Mouse (Mus musculus): ENCODE data around the gene Rpap1. TPM values are rescaled to one million over a fixed set of nuclear protein-coding genes. Genes with fewer than 3 reads are reported as not detected.
"Not testable (repeated sequence)": the region's sequence is repeated elsewhere in the genome, so short reads cannot be mapped to it uniquely, and the experiment has no call there.

The Rpap1 gene
- total RNA-seq, 2 experiments from 2014 or later = 0.51 to 2.7 TPM

DNA sequence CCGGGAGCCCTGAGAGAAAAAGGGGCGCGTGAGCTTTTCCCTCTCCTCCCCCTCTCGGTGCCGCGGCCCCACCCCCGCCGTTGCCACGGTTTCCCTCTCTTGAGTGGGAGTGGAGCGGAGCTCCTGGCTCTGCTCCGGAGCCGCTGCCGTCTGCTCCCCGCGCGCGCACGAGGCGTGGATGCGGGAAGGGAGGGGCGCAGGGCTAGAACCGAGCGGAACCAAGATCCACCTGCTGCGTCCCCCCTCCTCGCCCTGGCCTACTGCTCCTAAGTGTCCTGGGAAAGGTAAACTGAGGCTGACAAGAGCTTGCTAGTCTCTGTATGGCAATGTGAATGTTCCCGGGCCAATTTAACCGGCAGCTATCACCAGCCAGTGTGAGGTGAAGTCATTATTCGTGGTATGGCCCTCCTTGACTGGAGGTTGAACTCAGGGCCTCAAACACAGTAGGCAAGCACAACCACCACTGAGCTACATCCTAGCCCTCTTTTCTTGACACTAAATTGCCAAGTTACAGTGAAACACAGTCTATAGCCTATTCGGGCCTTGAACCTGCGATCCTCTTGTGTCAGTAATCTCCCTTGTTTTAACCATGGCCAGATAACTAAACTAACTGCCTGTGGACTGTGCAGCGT lies 44.0 kb downstream of the Rpap1 start:
- ATAC-seq (replicated peaks; ENCODE audit: low FRiP score, poor library complexity, severe bottlenecking) = no peak

DNA sequence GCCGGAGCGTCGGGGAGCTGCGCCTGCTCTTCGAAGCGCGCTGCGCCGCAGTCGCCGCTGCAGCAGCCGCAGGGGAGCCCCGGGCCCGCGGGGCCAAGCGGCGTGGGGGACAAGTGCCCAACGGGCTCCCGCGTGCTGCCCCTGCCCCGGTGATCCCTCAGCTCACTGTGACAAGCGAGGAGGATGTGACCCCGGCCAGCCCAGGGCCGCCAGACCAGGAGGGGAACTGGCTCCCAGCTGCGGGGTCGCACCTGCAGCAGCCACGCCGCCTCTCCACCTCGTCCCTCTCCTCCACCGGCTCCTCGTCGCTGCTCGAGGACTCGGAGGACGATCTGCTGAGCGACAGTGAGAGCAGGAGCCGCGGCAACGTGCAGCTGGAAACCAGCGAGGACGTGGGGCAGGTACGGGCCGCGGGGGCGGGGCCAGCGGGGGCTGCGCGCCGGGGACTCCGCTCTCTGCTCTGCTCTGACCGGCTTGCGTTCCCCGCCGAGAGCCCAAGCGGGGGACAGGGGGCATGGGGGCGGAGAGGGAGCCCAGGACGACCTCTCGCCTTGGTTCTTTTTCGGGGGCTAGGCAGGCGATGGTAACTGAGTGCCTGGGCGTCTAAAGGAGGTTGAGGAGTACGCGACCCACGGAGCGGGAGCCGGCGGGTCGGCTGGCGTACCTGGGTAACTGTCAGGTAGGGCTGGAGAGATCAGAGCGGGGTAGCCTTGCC lies 44.7 kb downstream of the Rpap1 start:
- no peak for ATAC-seq (replicated peaks; ENCODE audit: low FRiP score, poor library complexity, severe bottlenecking)

DNA sequence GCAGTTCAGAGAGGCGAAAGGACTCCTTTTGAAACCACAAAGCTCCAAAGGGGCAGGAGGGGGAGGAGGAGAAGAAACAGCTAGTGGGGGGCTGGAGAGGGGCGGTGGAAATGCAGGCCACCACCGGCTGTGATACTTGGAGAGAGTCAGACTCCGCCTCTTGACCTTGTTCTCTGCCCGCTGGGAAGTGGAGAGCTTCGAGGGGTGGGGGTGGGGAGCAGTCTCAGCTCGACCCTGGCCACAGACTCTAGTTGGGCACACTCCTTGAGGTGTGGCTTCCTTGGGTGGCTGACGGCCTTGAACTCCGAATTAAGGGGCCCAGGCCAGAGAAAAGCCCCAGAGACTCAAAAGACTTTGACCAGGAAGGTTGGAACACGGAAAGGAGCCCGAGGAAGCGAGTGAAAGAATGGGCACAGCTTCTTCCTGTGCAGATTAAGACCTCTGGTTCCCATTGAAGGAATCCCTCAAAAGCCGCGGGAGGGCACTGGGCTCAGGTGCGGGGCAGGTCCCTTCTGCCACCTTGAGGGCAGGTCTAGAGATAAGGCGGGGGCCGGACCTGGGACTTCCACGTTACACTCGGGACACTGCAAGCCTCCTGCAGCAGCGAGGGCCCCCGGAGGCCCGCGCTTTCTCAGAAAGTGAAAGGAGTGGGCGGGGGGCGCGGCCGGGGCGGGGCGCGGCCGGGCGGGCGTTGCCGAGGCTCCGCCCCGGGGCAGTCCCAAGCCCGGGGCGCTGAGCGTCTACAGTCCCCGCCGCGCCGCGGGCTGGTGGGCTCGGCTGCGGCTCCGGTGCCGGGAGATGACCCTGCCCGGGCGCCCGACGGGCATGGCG lies 45.5 kb downstream of the Rpap1 start, which contains the start of gene Itpka:
TSS of gene Itpka (plus strand) at position 757 of the 831 bp plus-strand sequence.
- no peak for ATAC-seq (replicated peaks; ENCODE audit: low FRiP score, poor library complexity, severe bottlenecking)

DNA sequence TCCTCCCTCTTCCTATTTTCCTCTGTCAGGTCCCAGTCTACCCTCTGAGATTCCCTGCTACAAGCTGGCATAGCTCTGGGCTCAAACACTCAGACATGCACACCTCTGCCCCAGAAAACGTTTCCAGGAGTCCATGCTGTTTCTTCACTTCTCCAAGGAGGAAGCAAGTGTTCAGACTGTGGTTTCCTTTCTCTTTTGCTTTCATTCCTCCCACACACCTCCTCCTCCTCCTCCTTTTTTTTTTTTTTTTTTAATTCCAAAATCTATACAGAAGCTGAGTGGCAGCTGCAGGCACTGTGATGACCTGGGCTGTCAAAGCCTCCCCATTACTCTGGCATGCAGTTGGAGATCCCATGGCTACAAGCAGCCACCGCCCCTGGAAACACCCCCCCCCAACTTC lies 46.8 kb downstream of the Rpap1 start:
- no peak for ATAC-seq (replicated peaks; ENCODE audit: low FRiP score, poor library complexity, severe bottlenecking)

DNA sequence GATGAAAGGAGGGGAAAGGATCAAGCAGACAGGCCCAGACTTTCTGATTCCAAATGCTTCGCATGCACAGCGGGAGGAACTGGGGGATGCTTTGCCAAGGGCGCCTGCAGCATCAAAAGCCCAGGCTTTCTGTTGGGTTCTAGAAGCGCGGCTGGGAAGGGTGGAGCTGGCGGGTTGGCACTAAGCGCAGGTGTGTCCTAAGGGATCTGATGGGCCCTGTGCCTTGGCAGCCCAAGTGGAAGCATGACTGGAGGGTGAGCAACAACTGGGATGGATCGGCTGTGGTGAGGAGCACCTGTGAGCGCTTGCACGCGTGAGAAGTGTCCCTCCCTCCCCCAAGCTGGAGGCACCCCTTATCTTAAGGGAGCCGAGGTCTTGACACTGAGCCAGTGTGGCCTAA lies 50.2 kb downstream of the Rpap1 start:
- no peak for ATAC-seq (replicated peaks; ENCODE audit: low FRiP score, poor library complexity, severe bottlenecking)

DNA sequence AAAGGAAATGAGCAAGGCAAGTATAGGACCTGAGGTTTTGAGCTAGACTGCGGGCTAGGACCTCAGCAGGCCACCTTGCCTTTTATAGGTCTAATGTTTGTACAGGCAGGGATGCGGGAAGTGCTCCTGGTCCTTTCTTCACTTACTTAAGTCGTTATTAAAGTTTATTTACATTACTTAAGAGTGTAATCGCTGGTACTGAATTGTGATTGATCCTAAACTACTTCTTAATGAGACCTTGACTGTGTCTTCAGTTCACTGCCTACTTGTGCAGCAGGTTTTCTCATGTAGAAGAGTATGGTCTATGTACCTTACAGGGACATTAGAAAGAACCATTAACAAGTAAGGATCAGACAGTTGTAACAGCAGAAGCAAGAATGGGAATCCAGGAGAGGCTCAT lies 56.6 kb downstream of the Rpap1 start:
- no peak for ATAC-seq (replicated peaks; ENCODE audit: low FRiP score, poor library complexity, severe bottlenecking)

DNA sequence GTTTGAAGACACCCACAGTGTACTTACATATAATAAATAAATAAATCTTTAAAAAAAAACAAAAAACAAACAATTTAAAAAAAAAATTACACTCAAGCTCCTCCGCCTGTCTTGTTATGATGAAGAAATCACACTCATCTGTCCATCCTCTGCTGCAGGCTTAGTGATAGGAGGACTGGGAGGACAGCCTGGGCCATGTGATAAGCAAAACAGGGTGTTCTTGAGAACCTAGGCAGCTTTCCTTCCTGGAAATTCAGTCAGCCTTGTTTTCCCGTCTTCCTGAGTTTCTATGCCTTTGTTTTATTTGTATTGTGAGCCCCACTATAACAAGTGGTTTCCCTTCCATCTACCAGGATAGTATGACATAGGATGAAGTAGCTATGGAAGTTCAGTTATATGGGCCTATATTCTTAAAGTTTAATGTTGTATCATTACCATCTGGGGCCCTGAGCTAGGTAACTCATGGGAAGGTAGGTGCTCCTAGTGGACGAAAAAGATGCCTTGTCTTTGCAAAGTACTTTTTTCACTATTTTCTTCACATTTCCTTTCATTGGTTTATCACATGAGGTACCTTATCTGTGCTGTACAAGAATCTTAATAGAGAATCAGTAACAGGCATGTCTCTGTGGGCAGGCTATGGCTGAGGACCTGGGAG lies 59.4 kb downstream of the Rpap1 start:
- ATAC-seq (replicated peaks; ENCODE audit: low FRiP score, poor library complexity, severe bottlenecking) = no peak; the same call in 1 of the 2 replicates

DNA sequence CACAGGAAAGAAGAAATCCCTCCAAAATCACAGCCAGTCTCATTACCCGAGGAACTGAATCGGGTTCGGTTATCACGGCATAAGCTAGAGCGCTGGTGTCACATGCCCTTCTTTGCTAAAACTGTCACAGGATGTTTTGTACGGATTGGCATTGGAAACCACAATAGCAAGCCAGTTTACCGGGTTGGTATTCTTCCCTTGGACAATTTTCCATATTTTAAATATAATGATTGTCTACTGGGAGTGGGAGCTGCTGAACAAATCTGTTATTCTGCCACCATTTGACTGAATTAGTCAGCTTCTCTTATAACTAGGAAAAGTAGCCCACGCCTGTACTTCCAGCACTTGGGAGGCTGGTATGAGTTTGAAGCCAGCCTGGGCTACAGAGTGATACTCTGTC lies 66.3 kb downstream of the Rpap1 start:
- no peak for ATAC-seq (replicated peaks; ENCODE audit: low FRiP score, poor library complexity, severe bottlenecking)

DNA sequence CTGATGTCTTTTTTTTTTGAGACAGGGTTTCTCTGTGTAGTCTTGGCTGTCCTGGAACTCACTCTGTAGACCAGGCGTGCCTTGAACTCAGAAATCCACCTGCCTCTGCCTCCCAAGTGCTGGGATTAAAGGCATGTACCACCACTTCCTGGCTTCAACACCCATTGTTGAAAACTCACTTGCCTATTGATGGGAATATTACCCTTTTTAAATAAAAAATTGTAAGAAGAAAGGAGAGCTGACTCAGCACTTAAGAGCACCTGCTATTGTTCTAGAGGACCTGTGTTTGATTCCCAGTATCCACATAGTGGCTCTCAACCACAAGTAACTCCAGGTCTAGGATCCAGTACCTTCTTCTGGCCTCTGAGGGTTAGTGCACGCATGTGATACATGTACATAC lies 71.5 kb downstream of the Rpap1 start:
- not testable (repeated sequence) for ATAC-seq (replicated peaks; ENCODE audit: low FRiP score, poor library complexity, severe bottlenecking)

Other genes with a start within 250 kb of the Rpap1 start
- gene Exd1, start 239.9 kb downstream of the Rpap1 start, total RNA-seq (2015; ENCODE audit: low replicate concordance) = not detected in 2 replicates
- not detected in 2 replicates for gene Exd1, start 239.9 kb downstream of the Rpap1 start, total RNA-seq (2017; ENCODE audit: low replicate concordance)
- gene Chp1, start 239.8 kb downstream of the Rpap1 start, total RNA-seq (2015; ENCODE audit: low replicate concordance) = 84.4 and 108 TPM in 2 replicates
- gene Chp1, start 239.8 kb downstream of the Rpap1 start, total RNA-seq (2017; ENCODE audit: low replicate concordance) = 111 and 170 TPM in 2 replicates
- 111 and 117 TPM in 2 replicates for gene Nusap1, start 169.2 kb downstream of the Rpap1 start, total RNA-seq (2015; ENCODE audit: low replicate concordance)
- gene Nusap1, start 169.2 kb downstream of the Rpap1 start, total RNA-seq (2017; ENCODE audit: low replicate concordance) = 137 and 150 TPM in 2 replicates
- 32.4 and 64.9 TPM in 2 replicates for gene Oip5, start 169.1 kb downstream of the Rpap1 start, total RNA-seq (2015; ENCODE audit: low replicate concordance)
- 62.0 and 66.3 TPM in 2 replicates for gene Oip5, start 169.1 kb downstream of the Rpap1 start, total RNA-seq (2017; ENCODE audit: low replicate concordance)
- 13.4 and 20.8 TPM in 2 replicates for gene Ndufaf1, start 124.7 kb downstream of the Rpap1 start, total RNA-seq (2015; ENCODE audit: low replicate concordance)
- gene Ndufaf1, start 124.7 kb downstream of the Rpap1 start, total RNA-seq (2017; ENCODE audit: low replicate concordance) = 3.3 and 7.3 TPM in 2 replicates
- 8.4 and 13.4 TPM in 2 replicates for gene Rtf1, start 112.5 kb downstream of the Rpap1 start, total RNA-seq (2015; ENCODE audit: low replicate concordance)
- gene Rtf1, start 112.5 kb downstream of the Rpap1 start, total RNA-seq (2017; ENCODE audit: low replicate concordance) = 13.8 and 16.9 TPM in 2 replicates
- gene Itpka, start 45.2 kb downstream of the Rpap1 start, total RNA-seq (2015; ENCODE audit: low replicate concordance) = not detected in 2 replicates
- gene Itpka, start 45.2 kb downstream of the Rpap1 start, total RNA-seq (2017; ENCODE audit: low replicate concordance) = not detected in 2 replicates
- not detected in 2 replicates for gene Ltk, start 27.1 kb downstream of the Rpap1 start, total RNA-seq (2015; ENCODE audit: low replicate concordance)
- gene Ltk, start 27.1 kb downstream of the Rpap1 start, total RNA-seq (2017; ENCODE audit: low replicate concordance) = not detected in 2 replicates
- gene Tyro3, start 10.2 kb upstream of the Rpap1 start, total RNA-seq (2015; ENCODE audit: low replicate concordance) = not detected in 2 replicates
- not detected in 2 replicates for gene Tyro3, start 10.2 kb upstream of the Rpap1 start, total RNA-seq (2017; ENCODE audit: low replicate concordance)
- 11.1 and 23.2 TPM in 2 replicates for gene Mga, start 109.7 kb upstream of the Rpap1 start, total RNA-seq (2015; ENCODE audit: low replicate concordance)
- gene Mga, start 109.7 kb upstream of the Rpap1 start, total RNA-seq (2017; ENCODE audit: low replicate concordance) = 10.3 and 20.8 TPM in 2 replicates
- gene Mapkbp1, start 185.2 kb upstream of the Rpap1 start, total RNA-seq (2015; ENCODE audit: low replicate concordance) = 0.38 and 3.3 TPM in 2 replicates
- gene Mapkbp1, start 185.2 kb upstream of the Rpap1 start, total RNA-seq (2017; ENCODE audit: low replicate concordance) = 2.0 and 3.5 TPM in 2 replicates
- gene Jmjd7, start 239.9 kb upstream of the Rpap1 start, total RNA-seq (2015; ENCODE audit: low replicate concordance) = 1.5 TPM in 1 of 2 replicates, not detected in the other
- 2.4 TPM in 1 of 2 replicates, not detected in the other for gene Jmjd7, start 239.9 kb upstream of the Rpap1 start, total RNA-seq (2017; ENCODE audit: low replicate concordance)
- gene Gm28042, start 240.0 kb upstream of the Rpap1 start, total RNA-seq (2015; ENCODE audit: low replicate concordance) = 0.96 TPM in 1 of 2 replicates, not detected in the other
- gene Gm28042, start 240.0 kb upstream of the Rpap1 start, total RNA-seq (2017; ENCODE audit: low replicate concordance) = 2.0 TPM in 1 of 2 replicates, not detected in the other
- 0.63 TPM in 1 of 2 replicates, not detected in the other for gene Pla2g4b, start 245.9 kb upstream of the Rpap1 start, total RNA-seq (2015; ENCODE audit: low replicate concordance)
- gene Pla2g4b, start 245.9 kb upstream of the Rpap1 start, total RNA-seq (2017; ENCODE audit: low replicate concordance) = 3.0 and 5.0 TPM in 2 replicates